ENCODE assay signal across 8 mouse cellular contexts in genomic region chr1:52726371-52727055, GRCm38 (mm10). TPM values are rescaled to one million over a fixed set of nuclear protein-coding genes. Genes with fewer than 3 reads are reported as not detected.
DNase-seq lines count a peak whose midpoint lies in the region; ATAC-seq and TF ChIP-seq lines count a peak whose summit lies in the region.

No protein-coding gene starts in this region.

- peak; percentile 24; the same call in 1 of the 2 replicates for TF ChIP-seq CTCF in kidney, postnatal 0 days (IDR thresholded peaks at IDR 0.05; ENCODE audit: low read depth)

- peak overlapping the region; percentile 93 for H3K4me3 ChIP-seq in forebrain, embryonic 12.5 days (replicated peaks)
- peak overlapping the region; percentile 95 for H3K4me3 ChIP-seq in heart, embryonic 15.5 days
- peak overlapping the region; percentile 83 for H3K4me3 ChIP-seq in kidney, postnatal 0 days (replicated peaks; ENCODE audit: low read depth, low read length)
- peak overlapping the region; percentile 66 for H3K4me3 ChIP-seq in liver, embryonic 13.5 days (replicated peaks)

- H3K27ac ChIP-seq in forebrain, embryonic 12.5 days = peak overlapping the region; percentile 86
- peak overlapping the region; percentile 61 for H3K27ac ChIP-seq in heart, embryonic 15.5 days
- peak overlapping the region; percentile 77 for H3K27ac ChIP-seq in kidney, postnatal 0 days
- H3K27ac ChIP-seq in liver, embryonic 13.5 days = no peak overlapping the region

- H3K4me1 ChIP-seq in forebrain, embryonic 12.5 days = peaks cover 6% of the 10 kb centered on the region; the same call in 1 of the 2 replicates
- H3K4me1 ChIP-seq in heart, embryonic 15.5 days (replicated peaks) = peaks cover 10% of the 10 kb centered on the region
- H3K4me1 ChIP-seq in kidney, postnatal 0 days (replicated peaks; ENCODE audit: insufficient read depth, low read length) = no peaks in the 10 kb centered on the region
- H3K4me1 ChIP-seq in liver, embryonic 13.5 days (replicated peaks) = peaks cover 5% of the 10 kb centered on the region; the same call in 1 of the 2 replicates

- H3K4me2 ChIP-seq in forebrain, embryonic 12.5 days = peak overlapping the region; percentile 85
- H3K4me2 ChIP-seq in heart, embryonic 15.5 days = peak overlapping the region; percentile 74
- peak overlapping the region; percentile 99 for H3K4me2 ChIP-seq in kidney, postnatal 0 days (ENCODE audit: low read length)
- peak overlapping the region; percentile 84 for H3K4me2 ChIP-seq in liver, embryonic 13.5 days

- under 1% methylated on average over 44 of the region's 56 CpGs for WGBS in forebrain, embryonic 12.5 days
- under 1% methylated on average over 55 of the region's 56 CpGs for WGBS in heart, embryonic 15.5 days
- 1% methylated on average over 51 of the region's 56 CpGs for WGBS in kidney, postnatal 0 days
- under 1% methylated on average over 53 of the region's 56 CpGs for WGBS in liver, embryonic 13.5 days (ENCODE audit: insufficient replicate concordance)

- H3K9ac ChIP-seq in forebrain, embryonic 12.5 days = peak overlapping the region; percentile 89
- peak overlapping the region; percentile 79 for H3K9ac ChIP-seq in heart, embryonic 15.5 days
- H3K9ac ChIP-seq in kidney, postnatal 0 days (ENCODE audit: low read depth, low read length) = peak overlapping the region; percentile 77
- H3K9ac ChIP-seq in liver, embryonic 13.5 days = peak overlapping the region; percentile 55

- peak; percentile 64 for DNase-seq in CD4-positive, CD25-positive, alpha-beta regulatory T cell, adult 2 months (ENCODE audit: low read depth, low spot score)
- DNase-seq in brain, adult 2 months (ENCODE audit: low read depth, low spot score) = peak; percentile 75
- peak; percentile 39 for DNase-seq in kidney, postnatal 0 days (ENCODE audit: low spot score)
- DNase-seq in liver, embryonic 13.5 days = no peak
- DNase-seq in naive thymus-derived CD4-positive, alpha-beta T cell, adult 2 months (ENCODE audit: low read depth) = peak; percentile 72
- peak; percentile 39 for DNase-seq in splenic B cell, adult 2 months (ENCODE audit: low read depth, low spot score)

- H3K9me3 ChIP-seq in forebrain, embryonic 12.5 days = no peaks in the 10 kb centered on the region
- H3K9me3 ChIP-seq in heart, embryonic 15.5 days (replicated peaks) = no peaks in the 10 kb centered on the region
- H3K9me3 ChIP-seq in kidney, postnatal 0 days (replicated peaks; ENCODE audit: low read length) = no peaks in the 10 kb centered on the region
- H3K9me3 ChIP-seq in liver, embryonic 13.5 days (replicated peaks) = no peaks in the 10 kb centered on the region

- H3K36me3 ChIP-seq in forebrain, embryonic 12.5 days (replicated peaks) = no peaks in the 10 kb centered on the region
- no peaks in the 10 kb centered on the region for H3K36me3 ChIP-seq in heart, embryonic 15.5 days
- H3K36me3 ChIP-seq in kidney, postnatal 0 days (ENCODE audit: insufficient read depth, low read length) = no peaks in the 10 kb centered on the region
- H3K36me3 ChIP-seq in liver, embryonic 13.5 days = no peaks in the 10 kb centered on the region
- no peaks in the 10 kb centered on the region for H3K36me3 ChIP-seq in splenic B cell, adult 2 months (ENCODE audit: control insufficient read depth, insufficient read depth, low read length, poor library complexity, severe bottlenecking)

- ATAC-seq in forebrain, embryonic 12.5 days (ENCODE audit: low FRiP score) = peak; percentile 84
- ATAC-seq in heart, embryonic 15.5 days (replicated peaks; ENCODE audit: insufficient number of reproducible peaks, insufficient read depth, low FRiP score, low read depth) = peak; percentile 68; the same call in 1 of the 2 replicates
- peak; percentile 76 for ATAC-seq in kidney, postnatal 0 days (replicated peaks; ENCODE audit: low FRiP score, low read depth)
- no peak for ATAC-seq in liver, embryonic 13.5 days (ENCODE audit: low read depth)

- peaks cover 18% of the 10 kb centered on the region for H3K27me3 ChIP-seq in forebrain, embryonic 12.5 days
- H3K27me3 ChIP-seq in heart, embryonic 15.5 days = 0 out of 2 replicates have a peak, but pooled peaks cover 3% of the 10 kb centered on the region
- H3K27me3 ChIP-seq in kidney, postnatal 0 days (ENCODE audit: insufficient read depth, low read length) = no peaks in the 10 kb centered on the region
- peaks cover 29% of the 10 kb centered on the region for H3K27me3 ChIP-seq in liver, embryonic 13.5 days
- no peaks in the 10 kb centered on the region for H3K27me3 ChIP-seq in splenic B cell, adult 2 months (ENCODE audit: control insufficient read depth, insufficient read depth, low read length, poor library complexity, severe bottlenecking)

RNA-seq across cellular contexts. Expression of gene Mfsd6, which starts 0.7 kb away (rescaled TPM):
- 3.9 and 4.0 TPM in 2 replicates for polyA plus RNA-seq in forebrain, embryonic 12.5 days (2016; fragmentation: Nextera tagmentation; extraction: Ambion mirVana)
- polyA plus RNA-seq in heart, embryonic 15.5 days (2015; fragmentation: Nextera tagmentation; extraction: Ambion mirVana) = 2.7 and 3.3 TPM in 2 replicates
- 3.0 and 3.2 TPM in 2 replicates for polyA plus RNA-seq in kidney, postnatal 0 days (2015; fragmentation: Nextera tagmentation; extraction: Ambion mirVana)
- 0.27 and 0.43 TPM in 2 replicates for polyA plus RNA-seq in liver, embryonic 13.5 days (2015; fragmentation: Nextera tagmentation; extraction: Ambion mirVana)
